Mouse (Mus musculus): Measurements from ENCODE around the gene Prrx1.

Prrx1 gene

GRCm38 (mm10) chr1:163313101-163313773 is at the start of gene Prrx1:
TSS of gene Prrx1 (minus strand) at chr1:163313710.
- peak; percentile 13 for DNase-seq

GRCm38 (mm10) chr1:163362202-163362601 is 48.7 kb upstream of the Prrx1 start:
- peak; percentile 22 for DNase-seq

GRCm38 (mm10) chr1:163361376-163361775 is 47.9 kb upstream of the Prrx1 start:
- no peak for DNase-seq

- DNase-seq, result no peak
Observed at GRCm38 (mm10) chr1:163360796-163361195, 47.3 kb upstream of the Prrx1 start.

GRCm38 (mm10) chr1:163359521-163359920 is 46.0 kb upstream of the Prrx1 start:
- no peak for DNase-seq

GRCm38 (mm10) chr1:163358165-163358564 is 44.7 kb upstream of the Prrx1 start:
- DNase-seq, result no peak

GRCm38 (mm10) chr1:163357733-163358132 is 44.2 kb upstream of the Prrx1 start:
- DNase-seq, result no peak

GRCm38 (mm10) chr1:163356167-163356566 is 42.7 kb upstream of the Prrx1 start:
- no peak for DNase-seq

- DNase-seq, result no peak
Observed at GRCm38 (mm10) chr1:163355626-163356156, 42.2 kb upstream of the Prrx1 start.

- no peak for DNase-seq
Observed at GRCm38 (mm10) chr1:163350988-163351387, 37.5 kb upstream of the Prrx1 start.

GRCm38 (mm10) chr1:163345541-163345940 is 32.0 kb upstream of the Prrx1 start:
- DNase-seq, result no peak

GRCm38 (mm10) chr1:163344931-163345330 is 31.4 kb upstream of the Prrx1 start:
- DNase-seq, result peak; percentile 12

- no peak for DNase-seq
Observed at GRCm38 (mm10) chr1:163339219-163339561, 25.7 kb upstream of the Prrx1 start.

- no peak for DNase-seq
Observed at GRCm38 (mm10) chr1:163338525-163339218, 25.2 kb upstream of the Prrx1 start.

GRCm38 (mm10) chr1:163337821-163338220 is 24.3 kb upstream of the Prrx1 start:
- no peak for DNase-seq

- DNase-seq, result no peak
Observed at GRCm38 (mm10) chr1:163327279-163327678, 13.8 kb upstream of the Prrx1 start.

GRCm38 (mm10) chr1:163319669-163320571 is 6.4 kb upstream of the Prrx1 start:
- no peak for DNase-seq

GRCm38 (mm10) chr1:163316920-163317319 is 3.4 kb upstream of the Prrx1 start:
- no peak for DNase-seq

GRCm38 (mm10) chr1:163314829-163315301 is 1.4 kb upstream of the Prrx1 start:
- no peak for DNase-seq

- DNase-seq, result no peak
Observed at GRCm38 (mm10) chr1:163313921-163314725, 613 bp upstream of the Prrx1 start.

- peak; percentile 65 for DNase-seq
Observed at GRCm38 (mm10) chr1:163311861-163312811, 1.4 kb downstream of the Prrx1 start.

Measured in lung, postnatal 10 days (tissue).